Mouse (Mus musculus) kidney, adult 2 months (tissue): Measurements from ENCODE around the gene Lrrc4c.

Source experiments
- CTCF ChIP-seq: fragments of 200-500 bp; conservative IDR thresholded peaks from 2 replicates; pipeline ENCODE4 v1.5.1; 2011; ENCODE audit warnings: low read depth, mild to moderate bottlenecking, control low read depth, low read length, moderate library complexity, mixed read lengths; ENCODE audit not compliant: insufficient read depth, insufficient read length
- POLR2A ChIP-seq: fragments of 200-500 bp; IDR thresholded peaks from one replicate; pipeline ENCODE4 v1.6.1; 2011; ENCODE audit warnings: low read depth, low read length, control low read depth

DNA sequence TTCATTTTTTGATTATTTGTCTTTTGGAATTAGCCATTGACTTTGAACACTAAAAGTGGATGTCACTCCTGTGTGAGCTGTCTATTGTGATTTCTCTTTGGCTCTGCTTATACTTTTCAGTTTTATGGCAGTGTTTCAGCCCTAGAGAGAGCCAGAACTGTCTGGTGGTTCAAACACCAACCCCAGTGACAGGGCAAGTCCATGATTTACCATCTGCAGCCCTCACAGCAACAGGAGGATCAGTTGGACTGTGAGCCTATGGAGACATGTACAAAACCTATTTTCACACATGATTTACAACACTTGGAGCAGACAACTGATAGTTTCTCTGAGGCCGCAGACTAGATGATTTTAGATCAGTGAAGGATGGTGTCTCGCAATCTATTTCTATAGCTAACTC, 847.8 kb downstream of the Lrrc4c start:
- no peak for TF ChIP-seq POLR2A
- no peak for TF ChIP-seq CTCF
